Mouse (Mus musculus) cerebellum, adult 9-11 months (tissue): Measurements from ENCODE around the gene Engase.

Source experiments
- DNase-seq: peaks from one replicate; pipeline ENCODE4 v3.0.0; 2022

Engase gene

GRCm38 (mm10) chr11:118476396-118477373, at the start of gene Engase:
Engase (plus strand) TSS chr11:118476829.
- peak; percentile 96 for DNase-seq

GRCm38 (mm10) chr11:118427266-118427779, 49.3 kb upstream of the Engase start:
- no peak for DNase-seq

GRCm38 (mm10) chr11:118427986-118428385, 48.6 kb upstream of the Engase start, which contains the start of gene C1qtnf1:
C1qtnf1 (plus strand) TSS chr11:118428203.
- DNase-seq, result no peak

- DNase-seq, result no peak
Measured at GRCm38 (mm10) chr11:118428460-118428868, 48.2 kb upstream of the Engase start.

- DNase-seq, result no peak
Measured at GRCm38 (mm10) chr11:118428944-118429709, 47.5 kb upstream of the Engase start.

- DNase-seq, result no peak
Measured at GRCm38 (mm10) chr11:118430291-118430885, 46.2 kb upstream of the Engase start.

GRCm38 (mm10) chr11:118431100-118431948, 45.3 kb upstream of the Engase start:
- DNase-seq, result no peak

GRCm38 (mm10) chr11:118433398-118433868, 43.2 kb upstream of the Engase start:
- no peak for DNase-seq

GRCm38 (mm10) chr11:118434093-118434492, 42.5 kb upstream of the Engase start:
- DNase-seq, result no peak

GRCm38 (mm10) chr11:118436471-118436935, 40.1 kb upstream of the Engase start:
- DNase-seq, result peak; percentile 83

GRCm38 (mm10) chr11:118438665-118439414, 37.8 kb upstream of the Engase start:
- no peak for DNase-seq

- DNase-seq, result no peak
Measured at GRCm38 (mm10) chr11:118442691-118443090, 33.9 kb upstream of the Engase start.

- DNase-seq, result no peak
Measured at GRCm38 (mm10) chr11:118443201-118443970, 33.2 kb upstream of the Engase start.

GRCm38 (mm10) chr11:118445843-118446242, 30.8 kb upstream of the Engase start:
- DNase-seq, result peak; percentile 57

GRCm38 (mm10) chr11:118447346-118447745, 29.3 kb upstream of the Engase start:
- no peak for DNase-seq

GRCm38 (mm10) chr11:118448385-118448784, 28.2 kb upstream of the Engase start:
- no peak for DNase-seq

- no peak for DNase-seq
Measured at GRCm38 (mm10) chr11:118451211-118451610, 25.4 kb upstream of the Engase start.

GRCm38 (mm10) chr11:118452955-118453354, 23.7 kb upstream of the Engase start:
- DNase-seq, result no peak

- DNase-seq, result no peak
Measured at GRCm38 (mm10) chr11:118453886-118454671, 22.6 kb upstream of the Engase start.
